26 mouse cellular contexts compared by ENCODE assay signal in genomic region chr2:30527495-30527894, GRCm38 (mm10). TPM values are rescaled to one million over a fixed set of nuclear protein-coding genes. Genes with fewer than 3 reads are reported as not detected.
DNase-seq lines count a peak whose midpoint lies in the region; ATAC-seq and TF ChIP-seq lines count a peak whose summit lies in the region.
"Had no signal": no experiment of that assay in that cellular context is flagged by ENCODE, and none has a peak within 500 bp of the region (broad histone marks: within the 10 kb centered on the region; RNA-seq: fewer than 3 reads in every experiment).

No protein-coding gene starts in this region.

- peak; percentile 24 for DNase-seq in thymus, adult 2 months
- no peak for DNase-seq in thymus, postnatal 4 days
- peak; percentile 80 for DNase-seq in Muller cell, postnatal 12 days (ENCODE audit: inconsistent ontology term)
- DNase-seq in cerebellum, postnatal 14 days = no peak
- DNase-seq in heart, adult 18-20 months = no peak
- DNase-seq: adrenal gland, adult 8-10 months; B cell, adult 2 months; cerebellum, adult 8-10 months; cerebellum, postnatal 36 days; gastrocnemius, postnatal 10 days; heart, postnatal 14 days; kidney, adult 18-20 months; kidney, postnatal 4 days; left cerebral cortex, postnatal 4 days; liver, embryonic 13.5 days; lung, adult 18-20 months; lung, postnatal 10 days; midbrain, embryonic 14.5 days; spleen, adult 18-20 months had no signal

- H3K9me3 ChIP-seq in forebrain, embryonic 15.5 days = no peaks in the 10 kb centered on the region
- H3K9me3 ChIP-seq: hindbrain, embryonic 10.5 days; hindbrain, embryonic 15.5 days; kidney, embryonic 15.5 days; liver, embryonic 13.5 days had no signal

- H3ac ChIP-seq in myocyte (ENCODE audit: control insufficient read depth, insufficient read length) = no peak overlapping the region

- TF ChIP-seq POLR2A in thymus, adult 2 months (IDR thresholded peaks at IDR 0.05; ENCODE audit: control insufficient read depth, extremely low read depth, insufficient read depth, low read length, poor library complexity) = no peak
- no peak for TF ChIP-seq POLR2A in myocyte (IDR thresholded peaks at IDR 0.05; ENCODE audit: insufficient read length, low read depth)

- no peaks in the 10 kb centered on the region for H3K27me3 ChIP-seq in thymus, adult 2 months (ENCODE audit: control insufficient read depth, insufficient read depth, low read length)
- H3K27me3 ChIP-seq in myocyte (ENCODE audit: control insufficient read depth, insufficient read depth, insufficient read length) = no peaks in the 10 kb centered on the region
- no peaks in the 10 kb centered on the region for H3K27me3 ChIP-seq in forebrain, embryonic 15.5 days
- H3K27me3 ChIP-seq: hindbrain, embryonic 15.5 days; kidney, embryonic 15.5 days; liver, embryonic 13.5 days had no signal

- peaks cover 22% of the 10 kb centered on the region for H3K4me1 ChIP-seq in thymus, adult 2 months (replicated peaks; ENCODE audit: control insufficient read depth, insufficient read depth, low read length)
- H3K4me1 ChIP-seq in forebrain, embryonic 15.5 days = no peaks in the 10 kb centered on the region
- H3K4me1 ChIP-seq: hindbrain, embryonic 15.5 days; liver, embryonic 13.5 days had no signal

- no peak overlapping the region for H3K9ac ChIP-seq in forebrain, embryonic 15.5 days (replicated peaks)
- H3K9ac ChIP-seq: hindbrain, embryonic 15.5 days; kidney, embryonic 15.5 days; liver, embryonic 13.5 days had no signal

- H3K4me3 ChIP-seq in thymus, adult 2 months (ENCODE audit: control insufficient read depth, insufficient read depth, low read length) = no peak overlapping the region
- no peak overlapping the region for H3K4me3 ChIP-seq in myocyte
- no peak overlapping the region for H3K4me3 ChIP-seq in forebrain, embryonic 15.5 days
- H3K4me3 ChIP-seq: hindbrain, embryonic 10.5 days; hindbrain, embryonic 15.5 days; kidney, embryonic 15.5 days; liver, embryonic 13.5 days had no signal

- TF ChIP-seq CTCF in thymus, adult 2 months (IDR thresholded peaks at IDR 0.05; ENCODE audit: borderline replicate concordance, control insufficient read depth, extremely low read depth, insufficient read depth, low read length, poor library complexity) = no peak

- H3K27ac ChIP-seq in thymus, adult 2 months (ENCODE audit: control insufficient read depth, insufficient read depth, low read length) = no peak overlapping the region
- no peak overlapping the region for H3K27ac ChIP-seq in forebrain, embryonic 15.5 days (replicated peaks)
- H3K27ac ChIP-seq: hindbrain, embryonic 10.5 days; hindbrain, embryonic 15.5 days; kidney, embryonic 15.5 days; liver, embryonic 13.5 days; macrophage had no signal

- peak overlapping the region; percentile 62 for H3K4me2 ChIP-seq in myocyte (ENCODE audit: low read depth)
- no peak overlapping the region for H3K4me2 ChIP-seq in forebrain, embryonic 15.5 days (replicated peaks)
- H3K4me2 ChIP-seq: hindbrain, embryonic 15.5 days; kidney, embryonic 15.5 days; liver, embryonic 13.5 days had no signal

- 17% methylated on average over 4 of the region's 4 CpGs for WGBS in thymus, adult 2 months
- WGBS in forebrain, embryonic 15.5 days = 40% methylated on average over 4 of the region's 4 CpGs

- no peak for ATAC-seq in forebrain, embryonic 15.5 days (replicated peaks)
- ATAC-seq: forebrain, embryonic 16.5 days had no signal

- no peaks in the 10 kb centered on the region for H3K79me2 ChIP-seq in myocyte (ENCODE audit: control insufficient read depth, insufficient read depth)

- no peaks in the 10 kb centered on the region for H3K36me3 ChIP-seq in thymus, adult 2 months (ENCODE audit: control insufficient read depth, insufficient read depth, low read length)
- no peaks in the 10 kb centered on the region for H3K36me3 ChIP-seq in myocyte (ENCODE audit: control insufficient read depth, insufficient read depth)
- H3K36me3 ChIP-seq in forebrain, embryonic 15.5 days = no peaks in the 10 kb centered on the region
- H3K36me3 ChIP-seq: hindbrain, embryonic 10.5 days; hindbrain, embryonic 15.5 days; kidney, embryonic 15.5 days; liver, embryonic 13.5 days had no signal

TF ChIP-seq in myocyte, 11 proteins besides CTCF, POLR2A, EP300 and RAD21:
- TF ChIP-seq TCF12 (IDR thresholded peaks at IDR 0.05; ENCODE audit: insufficient read depth, poor library complexity, severe bottlenecking) (no peak), CEBPB (IDR thresholded peaks at IDR 0.05; ENCODE audit: insufficient read depth, poor library complexity, severe bottlenecking) (no peak), TCF3 (IDR thresholded peaks at IDR 0.05; ENCODE audit: insufficient read length, low read depth) (no peak), MYOG (IDR thresholded peaks at IDR 0.05; ENCODE audit: control insufficient read depth in 1 of 3, insufficient read depth in 1 of 3, insufficient read length in 2 of 3, low read depth in 2 of 3) (no peak)

RNA-seq across cellular contexts. Expression of gene Ier5l, which starts 53.5 kb away (rescaled TPM):
- polyA plus RNA-seq in thymus, adult 2 months (2012; rRNA removed) = 7.2 and 7.7 TPM in 2 replicates
- 20.5 TPM for polyA plus RNA-seq in myocyte (2012; fragmentation: generic; extraction: Trizol)
- total RNA-seq in heart, adult 18-20 months (2021) = 1 to 10 TPM; 2.6 to 3.2 TPM
- polyA plus RNA-seq in forebrain, embryonic 15.5 days (2015; fragmentation: Nextera tagmentation; extraction: Ambion mirVana) = 2.0 and 2.5 TPM in 2 replicates

Comparison
In these comparisons a context has a peak if more than half of its experiments do, and no peak if none do; other contexts are left out.
1. DNase-seq: peak in thymus, adult 2 months (single experiment) and Muller cell, postnatal 12 days (single experiment); none in thymus, postnatal 4 days (single experiment), cerebellum, postnatal 14 days (0 of 2) and heart, adult 18-20 months (0 of 2).